8 mouse cellular contexts compared by ENCODE assay signal in the genomic region with DNA sequence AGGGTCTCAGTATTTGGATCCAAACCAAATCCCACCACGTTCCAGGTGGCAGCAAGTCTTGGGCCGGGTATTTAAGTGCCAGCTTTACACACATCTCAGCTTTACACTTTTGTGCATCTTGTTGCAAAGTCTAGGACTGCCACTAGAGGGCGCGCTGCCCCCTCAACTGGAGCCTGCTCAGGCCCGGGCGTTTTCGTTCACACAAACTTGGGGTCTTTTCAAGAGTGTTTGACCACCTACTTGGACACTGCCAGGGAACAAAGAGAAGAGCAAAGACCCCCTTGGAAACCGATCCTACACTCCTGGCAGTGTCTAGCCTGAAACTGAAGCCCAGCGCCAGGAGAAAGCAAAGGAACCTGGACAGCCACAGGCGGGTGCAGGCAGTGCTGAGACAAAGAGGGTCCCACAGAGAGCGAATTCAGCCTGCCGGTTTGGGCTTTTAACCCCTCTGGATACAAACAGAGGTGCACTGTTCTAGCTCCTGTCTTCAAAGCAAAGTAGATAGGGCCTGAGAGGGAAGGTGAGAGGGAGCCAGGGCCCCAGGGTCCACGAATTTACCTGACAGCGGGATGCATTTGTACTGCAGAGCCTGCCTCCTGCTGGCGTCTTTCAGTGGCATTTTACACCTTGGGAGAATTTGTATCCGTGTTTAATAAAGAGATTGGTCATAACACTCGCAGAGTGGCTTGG. TPM values are rescaled to one million over a fixed set of nuclear protein-coding genes. Genes with fewer than 3 reads are reported as not detected.
DNase-seq lines count a peak whose midpoint lies in the region; ATAC-seq and TF ChIP-seq lines count a peak whose summit lies in the region.

No protein-coding gene starts in this region.

- WGBS in intestine, postnatal 0 days, result 15% methylated on average over 17 of the region's 17 CpGs
- WGBS in limb, embryonic 10.5 days, result 2% methylated on average over 17 of the region's 17 CpGs
- 5% methylated on average over 17 of the region's 17 CpGs for WGBS in midbrain, embryonic 11.5 days
- 30% methylated on average over 17 of the region's 17 CpGs for WGBS in small intestine, adult 2 months

- peak overlapping the region; percentile 59 for H3K4me2 ChIP-seq in intestine, postnatal 0 days (replicated peaks; ENCODE audit: low read depth)
- H3K4me2 ChIP-seq in midbrain, embryonic 11.5 days, result peak overlapping the region; percentile 55

- no peak; the same call in 1 of the 2 replicates for TF ChIP-seq POLR2A in small intestine, adult 2 months (IDR thresholded peaks at IDR 0.05; ENCODE audit: low read depth, low read length)

- H3K9ac ChIP-seq in intestine, postnatal 0 days (ENCODE audit: low read depth, low read length), result peak overlapping the region; percentile 27; the same call in 1 of the 2 replicates
- peak overlapping the region; percentile 74 for H3K9ac ChIP-seq in midbrain, embryonic 11.5 days (ENCODE audit: low read length)

- no peak for ATAC-seq in intestine, postnatal 0 days
- peak; percentile 84 for ATAC-seq in midbrain, embryonic 11.5 days (ENCODE audit: low FRiP score)
- ATAC-seq in inflammation-experienced regulatory T-cells, adult 6 months, result no peak

- intact Hi-C loops in gastrocnemius, postnatal 14 days (cut with DNase I; ENCODE audit: low total_unique reads), result no loop called here

- peaks cover 19% of the 10 kb centered on the region; the same call in 1 of the 2 replicates for H3K36me3 ChIP-seq in intestine, postnatal 0 days (ENCODE audit: control insufficient read depth, insufficient read depth)
- 0 out of 2 replicates have a peak, but pooled peaks cover 3% of the 10 kb centered on the region for H3K36me3 ChIP-seq in limb, embryonic 10.5 days
- no peaks in the 10 kb centered on the region for H3K36me3 ChIP-seq in midbrain, embryonic 11.5 days (ENCODE audit: control insufficient read depth, insufficient read depth, low read length)
- peaks cover 11% of the 10 kb centered on the region for H3K36me3 ChIP-seq in small intestine, adult 2 months (ENCODE audit: control insufficient read depth, insufficient read depth, low read length)

- no peaks in the 10 kb centered on the region for H3K27me3 ChIP-seq in intestine, postnatal 0 days (replicated peaks; ENCODE audit: control insufficient read depth, insufficient read depth, low read length)
- H3K27me3 ChIP-seq in limb, embryonic 10.5 days (ENCODE audit: low read depth, poor library complexity, severe bottlenecking), result peaks cover 11% of the 10 kb centered on the region
- no peaks in the 10 kb centered on the region for H3K27me3 ChIP-seq in midbrain, embryonic 11.5 days (ENCODE audit: control insufficient read depth, insufficient read depth, low read length)
- no peaks in the 10 kb centered on the region for H3K27me3 ChIP-seq in small intestine, adult 2 months (ENCODE audit: control insufficient read depth, insufficient read depth, low read length)

- H3K9me3 ChIP-seq in intestine, postnatal 0 days (ENCODE audit: control insufficient read depth), result no peaks in the 10 kb centered on the region
- H3K9me3 ChIP-seq in limb, embryonic 10.5 days (replicated peaks), result no peaks in the 10 kb centered on the region
- H3K9me3 ChIP-seq in midbrain, embryonic 11.5 days (ENCODE audit: control insufficient read depth, low read length), result no peaks in the 10 kb centered on the region

- H3K27ac ChIP-seq in intestine, postnatal 0 days (ENCODE audit: low read depth, low read length), result no peak overlapping the region
- H3K27ac ChIP-seq in limb, embryonic 10.5 days, result peak overlapping the region; percentile 95
- H3K27ac ChIP-seq in midbrain, embryonic 11.5 days (ENCODE audit: low read depth, low read length), result 0 out of 2 replicates have a peak overlapping the region, but pooled peaks have one; percentile 4
- no peak overlapping the region for H3K27ac ChIP-seq in small intestine, adult 2 months (ENCODE audit: insufficient read depth, low read depth, low read length)

- peaks cover 17% of the 10 kb centered on the region for H3K4me1 ChIP-seq in intestine, postnatal 0 days (replicated peaks; ENCODE audit: control insufficient read depth, insufficient read depth, low read length)
- peaks cover 53% of the 10 kb centered on the region for H3K4me1 ChIP-seq in limb, embryonic 10.5 days
- H3K4me1 ChIP-seq in midbrain, embryonic 11.5 days (ENCODE audit: control insufficient read depth, insufficient read depth, low read length), result peaks cover 2% of the 10 kb centered on the region; the same call in 1 of the 2 replicates
- peaks cover 21% of the 10 kb centered on the region for H3K4me1 ChIP-seq in small intestine, adult 2 months (ENCODE audit: control insufficient read depth, insufficient read depth, insufficient read length, low read length)

- TF ChIP-seq CTCF in intestine, postnatal 0 days (IDR thresholded peaks at IDR 0.05; ENCODE audit: low read depth), result peak; percentile 95
- TF ChIP-seq CTCF in small intestine, adult 2 months (IDR thresholded peaks at IDR 0.05; ENCODE audit: extremely low read depth, insufficient read length, insufficient replicate concordance, low read depth, low read length), result peak; percentile 92

- H3K4me3 ChIP-seq in intestine, postnatal 0 days (ENCODE audit: low read depth, low read length), result peak overlapping the region; percentile 28
- peak overlapping the region; percentile 47 for H3K4me3 ChIP-seq in limb, embryonic 10.5 days
- H3K4me3 ChIP-seq in midbrain, embryonic 11.5 days (ENCODE audit: low read depth, low read length), result peak overlapping the region; percentile 31
- H3K4me3 ChIP-seq in small intestine, adult 2 months (ENCODE audit: low read depth, low read length), result no peak overlapping the region; the same call in 1 of the 2 replicates

- peak; percentile 74 for DNase-seq in adrenal gland, adult 2 months
- DNase-seq in cerebellum, postnatal 4 days (ENCODE audit: low spot score in 2 of 2), result peak; percentile 76 to 91
- DNase-seq in gastrocnemius, postnatal 14 days, result peak; percentile 67
- DNase-seq in limb, embryonic 10.5 days (ENCODE audit: low spot score), result peak; percentile 96
- peak; percentile 99 for DNase-seq in midbrain, embryonic 11.5 days (ENCODE audit: low spot score, missing footprints)

RNA-seq across cellular contexts. Expression of gene Bdh1, which starts 36.3 kb away (rescaled TPM):
- 10 to 100 TPM in 1 of 2 experiments, 1 to 10 TPM in 1; 4.1 to 21.7 TPM for total RNA-seq in adrenal gland, adult 2 months (2021)
- polyA plus RNA-seq in adrenal gland, adult 2 months (2012; rRNA removed), result 2.4 and 2.9 TPM in 2 replicates
- under 1 TPM; 0.29 to 0.57 TPM for total RNA-seq in gastrocnemius, postnatal 14 days (2021)
- 327 and 338 TPM in 2 replicates for polyA plus RNA-seq in intestine, postnatal 0 days (2015; fragmentation: Nextera tagmentation; extraction: Ambion mirVana)
- polyA plus RNA-seq in limb, embryonic 10.5 days (2016; fragmentation: Nextera tagmentation; extraction: Ambion mirVana), result 9.5 and 11.4 TPM in 2 replicates
- 19.0 and 21.3 TPM in 2 replicates for polyA plus RNA-seq in midbrain, embryonic 11.5 days (2014; fragmentation: Nextera tagmentation; extraction: Ambion mirVana)
- polyA plus RNA-seq in small intestine, adult 2 months (2012; rRNA removed), result 51.0 and 83.3 TPM in 2 replicates
- polyA plus RNA-seq in inflammation-experienced regulatory T-cells, adult 6 months (2017; shearing (Covaris generic)), result 10 to 100 TPM; 19.1 to 22.4 (median 20.8) TPM

Comparison
In these comparisons a context has a peak if more than half of its experiments do, and no peak if none do; other contexts are left out.
1. H3K27ac ChIP-seq: peak in limb, embryonic 10.5 days (single experiment) and midbrain, embryonic 11.5 days (single experiment); none in intestine, postnatal 0 days (single experiment) and small intestine, adult 2 months (single experiment).
2. Peak in every context shown above with its lines, with median percentiles within 50 percentile points of each other: DNase-seq.